Mouse (Mus musculus) C2C12 (cell line): Measurements from ENCODE around the gene Zfp784.

Experiments used
- CEBPB ChIP-seq: IDR thresholded peaks from one replicate; pipeline ENCODE4 v1.6.1; 2011; ENCODE audit warnings: low read depth, mild to moderate bottlenecking, control low read depth, moderate library complexity
- CTCF ChIP-seq: IDR thresholded peaks from one replicate; pipeline ENCODE4 v1.5.1; 2011; ENCODE audit not compliant: control insufficient read depth, insufficient read depth, insufficient read length
- FOSL1 ChIP-seq: IDR thresholded peaks from one replicate; pipeline ENCODE4 v1.8.0; 2011; ENCODE audit warnings: mild to moderate bottlenecking, low read length; ENCODE audit not compliant: poor library complexity, insufficient read depth, severe bottlenecking
- MAX ChIP-seq: IDR thresholded peaks from one replicate; pipeline ENCODE4 v1.6.1; 2011; ENCODE audit warnings: mild to moderate bottlenecking, control low read depth
- MYOD1 ChIP-seq: IDR thresholded peaks from one replicate; pipeline ENCODE4 v1.6.1; 2011; ENCODE audit warnings: low read depth; ENCODE audit not compliant: control insufficient read depth, insufficient read length
- MYOG ChIP-seq: IDR thresholded peaks from one replicate; pipeline ENCODE4 v1.6.1; 2011; ENCODE audit not compliant: control insufficient read depth, insufficient read length; ENCODE audit errors: extremely low read depth
- USF1 ChIP-seq: IDR thresholded peaks from one replicate; pipeline ENCODE4 v1.6.1; 2011; ENCODE audit warnings: low read depth, mild to moderate bottlenecking, control low read depth, moderate library complexity

DNA sequence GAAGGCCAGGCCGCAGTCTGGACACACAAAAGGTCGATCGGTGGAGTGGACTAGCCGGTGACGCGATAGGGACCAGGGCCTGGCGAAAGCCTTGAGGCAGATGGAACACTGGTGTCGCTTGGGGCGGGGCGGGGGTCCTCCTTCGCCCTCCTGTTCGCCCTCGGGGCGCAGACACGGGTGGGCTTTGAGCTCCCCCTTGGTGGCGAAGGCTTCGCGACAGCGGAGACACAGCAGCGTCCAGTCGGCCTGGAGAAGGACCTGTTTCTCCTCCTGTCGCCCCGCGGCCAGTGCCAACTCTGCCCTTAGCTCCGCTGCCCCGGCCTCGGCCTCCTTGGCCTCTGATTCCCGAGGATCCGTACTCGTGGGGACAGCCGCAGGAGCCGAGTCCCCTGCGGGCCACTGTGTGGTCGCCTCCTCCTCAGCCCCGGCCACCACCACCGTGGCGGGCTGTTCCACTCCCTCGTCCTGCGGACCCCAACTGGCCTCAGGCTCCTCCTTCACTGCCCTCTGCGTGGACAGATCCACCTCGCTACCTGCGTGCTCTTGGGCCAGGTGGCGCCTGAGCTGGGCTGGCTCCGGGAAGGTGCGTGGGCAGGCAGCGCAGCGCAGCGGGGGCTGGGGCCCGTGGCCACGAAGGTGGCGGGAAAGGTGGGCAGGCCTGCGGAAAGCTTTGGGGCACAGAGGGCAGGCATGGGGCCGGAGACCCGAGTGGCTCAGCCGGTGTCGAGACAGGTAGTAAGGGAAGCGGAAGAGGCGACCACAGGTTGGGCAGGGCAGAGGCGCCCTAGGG, 44.1 kb downstream of the Zfp784 start:
- TF ChIP-seq CTCF: no peak
- TF ChIP-seq MYOD1: no peak
- TF ChIP-seq USF1: no peak
- no peak for TF ChIP-seq MAX
- no peak for TF ChIP-seq MYOG
- TF ChIP-seq FOSL1: no peak
- no peak for TF ChIP-seq CEBPB
